Mouse (Mus musculus) hindbrain, embryonic 16.5 days (tissue): ENCODE measurements around the gene Mier3. TPM values are rescaled to one million over a fixed set of nuclear protein-coding genes. Genes with fewer than 3 reads are reported as not detected.

Experiments
- ATAC-seq: fragments of 200-750 bp; cut with Nextera tagmentation; 2 replicates; pipeline ENCODE4 v1.8.0; 2017; ENCODE audit warnings: moderate TSS enrichment, moderate library complexity
- H3K27ac ChIP-seq: fragments of 300-500 bp; sonication (generic); 2 replicates; pipeline ENCODE4 v1.5.1; 2014; ENCODE audit warnings: low read depth, mild to moderate bottlenecking, control low read depth, low read length, moderate library complexity
- H3K27me3 ChIP-seq: fragments of 300-500 bp; sonication (generic); replicated peaks from 2 replicates; pipeline ENCODE4 v1.6.1; 2014; ENCODE audit warnings: low read length; ENCODE audit not compliant: control insufficient read depth, insufficient read depth
- H3K36me3 ChIP-seq: fragments of 300-500 bp; sonication (generic); 2 replicates; pipeline ENCODE4 v1.6.1; 2014; ENCODE audit warnings: mild to moderate bottlenecking, low read length, moderate library complexity, mixed read lengths; ENCODE audit not compliant: control insufficient read depth, insufficient read depth
- H3K4me1 ChIP-seq: fragments of 300-500 bp; sonication (generic); 2 replicates; pipeline ENCODE4 v1.6.1; 2014; ENCODE audit warnings: low read depth, low read length; ENCODE audit not compliant: control insufficient read depth, insufficient read depth
- H3K4me2 ChIP-seq: fragments of 300-500 bp; sonication (generic); 2 replicates; pipeline ENCODE4 v1.6.1; 2014; ENCODE audit warnings: mild to moderate bottlenecking, low read length, control low read depth, moderate library complexity
- H3K4me3 ChIP-seq: fragments of 300-500 bp; sonication (generic); 2 replicates; pipeline ENCODE4 v1.5.1; 2014; ENCODE audit warnings: mild to moderate bottlenecking, low read length, control low read depth, moderate library complexity
- H3K9ac ChIP-seq: fragments of 300-500 bp; sonication (generic); 2 replicates; pipeline ENCODE4 v1.6.1; 2014; ENCODE audit warnings: low read depth, mild to moderate bottlenecking, control low read depth, low read length, moderate library complexity
- H3K9me3 ChIP-seq: fragments of 300-500 bp; sonication (generic); 2 replicates; pipeline ENCODE4 v1.6.1; 2014; ENCODE audit warnings: mild to moderate bottlenecking, low read length, moderate library complexity; ENCODE audit not compliant: control insufficient read depth
- WGBS: fragments of 180-500 bp; shearing (Covaris S2); extraction: QIAGEN DNeasy Blood & Tissue Kit; methylation state at CpG from one replicate; pipeline ENCODE4 v1.1.7; 2014; 5-methylcytosine and 5-hydroxymethylcytosine counted together
- polyA plus RNA-seq: library from polyadenylated mRNA; unstranded; fragments of >200 nt; fragmentation: Nextera tagmentation; extraction: Ambion mirVana; gene quantifications from 2 replicates; pipeline ENCODE4 v1.2.1, GENCODE M21; 2015

Gene Mier3
- polyA plus RNA-seq, 1 experiment from 2014 or later = 14.3 TPM

GRCm38 (mm10) chr13:111753321-111753720 is 72.5 kb downstream of the Mier3 start:
- 90% methylated on average over 6 of the region's 6 CpGs for WGBS
- H3K36me3 ChIP-seq = peaks cover 68% of the 10 kb centered on the region
- no peak overlapping the region for H3K27ac ChIP-seq
- no peaks in the 10 kb centered on the region for H3K4me1 ChIP-seq
- no peaks in the 10 kb centered on the region for H3K9me3 ChIP-seq
- H3K27me3 ChIP-seq = no peaks in the 10 kb centered on the region
- no peak for ATAC-seq
- H3K4me2 ChIP-seq = no peak overlapping the region
- H3K4me3 ChIP-seq = no peak overlapping the region
- H3K9ac ChIP-seq = no peak overlapping the region

DNA sequence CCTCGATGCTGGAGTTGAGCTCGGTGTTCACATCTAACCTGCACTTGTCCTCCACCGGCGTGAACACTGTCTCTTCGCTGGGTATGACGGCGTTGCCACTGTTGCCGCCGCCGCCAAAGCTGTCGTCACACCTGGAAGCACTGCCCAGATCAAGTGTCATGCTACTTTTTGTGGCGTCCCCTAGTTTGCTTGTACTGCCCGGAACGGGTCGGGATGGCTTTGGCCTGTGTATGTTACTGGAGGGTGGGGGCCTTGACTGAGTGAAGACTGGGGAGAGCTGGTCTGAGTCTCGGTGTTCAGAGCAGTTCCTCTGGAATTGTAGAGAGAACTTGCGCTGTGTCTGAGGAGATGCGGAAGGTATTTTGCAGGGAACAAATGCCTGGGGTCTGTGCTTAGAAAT is 74.6 kb downstream of the Mier3 start:
- no peaks in the 10 kb centered on the region for H3K4me1 ChIP-seq
- H3K9ac ChIP-seq = no peak overlapping the region
- 98% methylated on average over 18 of the region's 18 CpGs for WGBS
- H3K4me3 ChIP-seq = no peak overlapping the region
- no peak for ATAC-seq
- no peak overlapping the region for H3K27ac ChIP-seq
- peaks cover 72% of the 10 kb centered on the region for H3K36me3 ChIP-seq
- H3K4me2 ChIP-seq = no peak overlapping the region
- H3K27me3 ChIP-seq = no peaks in the 10 kb centered on the region
- no peaks in the 10 kb centered on the region for H3K9me3 ChIP-seq

DNA sequence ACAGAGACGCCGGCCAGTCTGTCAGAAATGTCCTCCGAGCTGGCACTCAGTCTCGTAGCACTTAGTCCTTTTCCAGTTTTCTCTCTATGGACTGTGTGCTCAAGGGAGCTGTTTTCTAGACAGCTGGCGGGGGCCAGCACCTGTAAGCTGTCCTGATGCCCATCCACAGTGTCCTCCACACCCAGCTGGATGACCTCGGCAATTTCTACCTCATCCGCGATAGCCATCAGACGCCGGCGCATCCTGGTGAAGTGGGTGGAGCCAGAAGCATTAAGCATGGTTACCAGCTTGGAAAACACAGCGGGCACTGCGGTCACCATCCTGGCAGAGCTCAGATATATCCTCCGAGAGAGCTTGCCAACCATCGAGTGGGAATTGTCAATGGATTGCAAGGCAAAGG is 75.2 kb downstream of the Mier3 start:
- H3K4me1 ChIP-seq = no peaks in the 10 kb centered on the region
- no peak overlapping the region for H3K4me3 ChIP-seq
- H3K9ac ChIP-seq = no peak overlapping the region
- no peak overlapping the region for H3K4me2 ChIP-seq
- ATAC-seq = no peak
- no peaks in the 10 kb centered on the region for H3K27me3 ChIP-seq
- peaks cover 76% of the 10 kb centered on the region for H3K36me3 ChIP-seq
- WGBS = 92% methylated on average over 15 of the region's 15 CpGs
- H3K9me3 ChIP-seq = no peaks in the 10 kb centered on the region
- H3K27ac ChIP-seq = no peak overlapping the region

DNA sequence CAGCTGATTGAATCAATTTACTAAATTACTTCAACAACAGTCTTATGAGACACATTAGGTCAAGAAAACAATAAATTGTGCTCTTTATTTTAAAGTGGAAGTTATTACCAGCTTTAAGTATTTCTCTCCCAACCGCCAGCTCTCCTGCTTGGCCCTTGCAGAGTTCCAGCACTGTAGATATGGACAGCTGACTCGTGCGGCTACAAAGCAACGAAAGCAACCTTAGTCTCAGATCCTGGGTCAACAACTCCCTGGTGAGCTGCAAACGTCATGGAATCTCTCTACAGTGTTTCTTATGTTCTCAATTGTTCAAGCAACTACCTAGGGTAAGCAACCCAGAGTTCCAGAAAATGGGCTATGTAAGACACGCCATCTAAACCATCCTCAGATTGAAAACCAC is 76.2 kb downstream of the Mier3 start:
- Histone ChIP-seq H3K4me2 (no peak overlapping the region), H3K36me3 (peaks cover 74% of the 10 kb centered on the region), H3K27ac (no peak overlapping the region), H3K27me3 (no peaks in the 10 kb centered on the region), H3K4me1 (no peaks in the 10 kb centered on the region), H3K4me3 (no peak overlapping the region), H3K9ac (no peak overlapping the region), H3K9me3 (no peaks in the 10 kb centered on the region)
- WGBS = 92% methylated on average over 6 of the region's 6 CpGs
- no peak for ATAC-seq

- Histone ChIP-seq H3K4me1 (no peaks in the 10 kb centered on the region), H3K4me2 (no peak overlapping the region), H3K9ac (no peak overlapping the region), H3K4me3 (no peak overlapping the region), H3K27ac (no peak overlapping the region), H3K36me3 (peaks cover 59% of the 10 kb centered on the region), H3K27me3 (no peaks in the 10 kb centered on the region), H3K9me3 (no peaks in the 10 kb centered on the region)
- ATAC-seq = no peak
- WGBS = 94% methylated on average over 12 of the region's 12 CpGs
These were observed 81.7 kb downstream of the Mier3 start for GRCm38 (mm10) chr13:111762526-111762925.

Other genes starting within 250 kb of the Mier3 start
- 80.5 and 83.0 TPM in 2 replicates for gene Gpbp1, start 190.9 kb upstream of the Mier3 start, polyA plus RNA-seq
- not detected in 2 replicates for gene Gm49496, start 131.0 kb upstream of the Mier3 start, polyA plus RNA-seq
- gene Gm10198, start 88.2 kb upstream of the Mier3 start, polyA plus RNA-seq = not detected in 2 replicates
- gene Map3k1, start 128.0 kb downstream of the Mier3 start, polyA plus RNA-seq = 12.1 and 13.5 TPM in 2 replicates